Mouse (Mus musculus): ENCODE data around the gene Arhgap28. TPM values are rescaled to one million over a fixed set of nuclear protein-coding genes. Genes with fewer than 3 reads are reported as not detected.

Arhgap28 gene
- polyA plus RNA-seq, 1 experiment: 0.77 TPM

GRCm38 (mm10) chr17:67966853-67967540 is 36.9 kb downstream of the Arhgap28 start:
- Histone ChIP-seq H3K36me3 (ENCODE audit: control insufficient read depth, insufficient read depth, low read length) (no peaks in the 10 kb centered on the region), H3K4me3 (ENCODE audit: control insufficient read depth, insufficient read depth, low read length) (no peak overlapping the region)
- WGBS: 91% methylated on average over 8 of the region's 8 CpGs

GRCm38 (mm10) chr17:67962858-67963257 is 41.1 kb downstream of the Arhgap28 start:
- H3K27me3 ChIP-seq (ENCODE audit: control insufficient read depth, insufficient read depth, low read length): no peaks in the 10 kb centered on the region
- no peaks in the 10 kb centered on the region for H3K36me3 ChIP-seq (ENCODE audit: control insufficient read depth, insufficient read depth, low read length)
- no peak overlapping the region for H3K27ac ChIP-seq (ENCODE audit: control insufficient read depth, insufficient read depth, low read length)
- no peak for TF ChIP-seq POLR2A (IDR thresholded peaks at IDR 0.05; ENCODE audit: control insufficient read depth, extremely low read depth, insufficient read depth, low read length, poor library complexity)
- TF ChIP-seq CTCF (IDR thresholded peaks at IDR 0.05; ENCODE audit: borderline replicate concordance, control insufficient read depth, extremely low read depth, insufficient read depth, low read length, poor library complexity): no peak
- no peaks in the 10 kb centered on the region for H3K4me1 ChIP-seq (replicated peaks; ENCODE audit: control insufficient read depth, insufficient read depth, low read length)
- H3K4me3 ChIP-seq (ENCODE audit: control insufficient read depth, insufficient read depth, low read length): no peak overlapping the region
- no peak for DNase-seq
- 46% methylated on average over 6 of the region's 6 CpGs for WGBS

More at GRCm38 (mm10) chr17:67966853-67967540, 36.9 kb downstream of the Arhgap28 start:
- DNase-seq: no peak
- Histone ChIP-seq H3K4me1 (replicated peaks; ENCODE audit: control insufficient read depth, insufficient read depth, low read length) (no peaks in the 10 kb centered on the region), H3K27me3 (ENCODE audit: control insufficient read depth, insufficient read depth, low read length) (no peaks in the 10 kb centered on the region), H3K27ac (ENCODE audit: control insufficient read depth, insufficient read depth, low read length) (no peak overlapping the region)
- no peak for TF ChIP-seq POLR2A (IDR thresholded peaks at IDR 0.05; ENCODE audit: control insufficient read depth, extremely low read depth, insufficient read depth, low read length, poor library complexity)
- TF ChIP-seq CTCF (IDR thresholded peaks at IDR 0.05; ENCODE audit: borderline replicate concordance, control insufficient read depth, extremely low read depth, insufficient read depth, low read length, poor library complexity): no peak

GRCm38 (mm10) chr17:67962020-67962419 is 41.9 kb downstream of the Arhgap28 start:
- Histone ChIP-seq H3K27ac (ENCODE audit: control insufficient read depth, insufficient read depth, low read length) (no peak overlapping the region), H3K27me3 (ENCODE audit: control insufficient read depth, insufficient read depth, low read length) (no peaks in the 10 kb centered on the region), H3K4me1 (replicated peaks; ENCODE audit: control insufficient read depth, insufficient read depth, low read length) (no peaks in the 10 kb centered on the region), H3K4me3 (ENCODE audit: control insufficient read depth, insufficient read depth, low read length) (no peak overlapping the region), H3K36me3 (ENCODE audit: control insufficient read depth, insufficient read depth, low read length) (no peaks in the 10 kb centered on the region)
- WGBS: 95% methylated on average over 8 of the region's 8 CpGs
- DNase-seq: no peak
- TF ChIP-seq POLR2A (IDR thresholded peaks at IDR 0.05; ENCODE audit: control insufficient read depth, extremely low read depth, insufficient read depth, low read length, poor library complexity) (no peak), CTCF (IDR thresholded peaks at IDR 0.05; ENCODE audit: borderline replicate concordance, control insufficient read depth, extremely low read depth, insufficient read depth, low read length, poor library complexity) (no peak)

GRCm38 (mm10) chr17:67958909-67959308 is 45.0 kb downstream of the Arhgap28 start:
- Histone ChIP-seq H3K4me3 (ENCODE audit: control insufficient read depth, insufficient read depth, low read length) (no peak overlapping the region), H3K27me3 (ENCODE audit: control insufficient read depth, insufficient read depth, low read length) (no peaks in the 10 kb centered on the region), H3K4me1 (replicated peaks; ENCODE audit: control insufficient read depth, insufficient read depth, low read length) (no peaks in the 10 kb centered on the region), H3K27ac (ENCODE audit: control insufficient read depth, insufficient read depth, low read length) (no peak overlapping the region), H3K36me3 (ENCODE audit: control insufficient read depth, insufficient read depth, low read length) (no peaks in the 10 kb centered on the region)
- TF ChIP-seq CTCF (IDR thresholded peaks at IDR 0.05; ENCODE audit: borderline replicate concordance, control insufficient read depth, extremely low read depth, insufficient read depth, low read length, poor library complexity) (no peak), POLR2A (IDR thresholded peaks at IDR 0.05; ENCODE audit: control insufficient read depth, extremely low read depth, insufficient read depth, low read length, poor library complexity) (no peak)
- no peak for DNase-seq
- WGBS: 97% methylated on average over 7 of the region's 7 CpGs

- Histone ChIP-seq H3K36me3 (ENCODE audit: control insufficient read depth, insufficient read depth, low read length) (no peaks in the 10 kb centered on the region), H3K27ac (ENCODE audit: control insufficient read depth, insufficient read depth, low read length) (no peak overlapping the region), H3K4me3 (ENCODE audit: control insufficient read depth, insufficient read depth, low read length) (no peak overlapping the region), H3K4me1 (replicated peaks; ENCODE audit: control insufficient read depth, insufficient read depth, low read length) (no peaks in the 10 kb centered on the region), H3K27me3 (ENCODE audit: control insufficient read depth, insufficient read depth, low read length) (no peaks in the 10 kb centered on the region)
- no peak for TF ChIP-seq CTCF (IDR thresholded peaks at IDR 0.05; ENCODE audit: borderline replicate concordance, control insufficient read depth, extremely low read depth, insufficient read depth, low read length, poor library complexity)
- no peak for TF ChIP-seq POLR2A (IDR thresholded peaks at IDR 0.05; ENCODE audit: control insufficient read depth, extremely low read depth, insufficient read depth, low read length, poor library complexity)
- 11% methylated on average over 1 of the region's 1 CpGs for WGBS
- DNase-seq: no peak
Measured at GRCm38 (mm10) chr17:67957603-67958002, 46.3 kb downstream of the Arhgap28 start.

- Histone ChIP-seq H3K4me1 (replicated peaks; ENCODE audit: control insufficient read depth, insufficient read depth, low read length) (no peaks in the 10 kb centered on the region), H3K27ac (ENCODE audit: control insufficient read depth, insufficient read depth, low read length) (no peak overlapping the region), H3K4me3 (ENCODE audit: control insufficient read depth, insufficient read depth, low read length) (no peak overlapping the region), H3K27me3 (ENCODE audit: control insufficient read depth, insufficient read depth, low read length) (no peaks in the 10 kb centered on the region), H3K36me3 (ENCODE audit: control insufficient read depth, insufficient read depth, low read length) (no peaks in the 10 kb centered on the region)
- WGBS: 85% methylated on average over 10 of the region's 10 CpGs
- DNase-seq: no peak
- no peak for TF ChIP-seq POLR2A (IDR thresholded peaks at IDR 0.05; ENCODE audit: control insufficient read depth, extremely low read depth, insufficient read depth, low read length, poor library complexity)
- TF ChIP-seq CTCF (IDR thresholded peaks at IDR 0.05; ENCODE audit: borderline replicate concordance, control insufficient read depth, extremely low read depth, insufficient read depth, low read length, poor library complexity): no peak
Measured at GRCm38 (mm10) chr17:67955876-67956690, 47.8 kb downstream of the Arhgap28 start.

All from thymus, adult 2 months (tissue).